Mouse (Mus musculus): ENCODE data around the gene Rap2a.

The Rap2a gene

DNA sequence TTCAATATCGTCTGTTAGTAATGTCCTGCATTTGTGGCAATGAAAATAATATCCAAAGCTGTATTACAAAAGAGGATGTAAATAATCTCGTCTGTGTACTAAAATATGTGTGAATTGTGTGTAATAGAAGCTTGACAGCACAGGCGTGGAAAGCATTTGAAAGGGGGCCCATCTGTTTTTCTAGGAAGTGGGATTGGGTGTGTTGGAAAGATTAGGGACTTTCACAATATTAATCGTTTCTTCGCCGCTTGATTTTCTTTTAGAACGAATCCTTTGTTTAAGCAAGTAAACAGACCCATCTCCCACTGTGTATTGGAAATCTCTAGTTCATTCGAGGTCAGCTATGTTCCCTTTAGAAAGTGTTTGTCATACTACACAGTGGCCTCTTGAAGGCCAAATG is 64.2 kb downstream of the Rap2a start:
- no peak for DNase-seq (ENCODE audit: low read depth, low spot score)

DNA sequence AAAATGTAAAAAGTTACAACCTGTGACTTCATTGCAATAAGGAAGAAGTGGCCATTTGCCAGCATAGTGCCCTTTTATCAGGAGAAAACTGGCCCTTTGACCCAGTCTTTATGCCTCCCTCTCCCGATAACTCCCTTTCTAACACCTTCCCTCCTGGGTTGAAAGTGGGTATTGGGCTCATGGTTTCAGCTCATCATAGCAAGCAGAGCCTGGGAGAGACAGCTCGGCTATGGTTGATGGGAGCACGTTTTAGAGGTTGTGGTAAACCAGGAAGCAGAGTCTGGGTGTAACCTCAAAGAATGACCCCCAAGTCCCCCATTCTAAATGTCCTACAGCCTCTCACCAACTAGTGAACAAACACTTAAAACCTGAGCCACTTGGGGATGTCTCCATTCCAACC is 64.7 kb downstream of the Rap2a start:
- DNase-seq (ENCODE audit: low read depth, low spot score), result no peak

DNA sequence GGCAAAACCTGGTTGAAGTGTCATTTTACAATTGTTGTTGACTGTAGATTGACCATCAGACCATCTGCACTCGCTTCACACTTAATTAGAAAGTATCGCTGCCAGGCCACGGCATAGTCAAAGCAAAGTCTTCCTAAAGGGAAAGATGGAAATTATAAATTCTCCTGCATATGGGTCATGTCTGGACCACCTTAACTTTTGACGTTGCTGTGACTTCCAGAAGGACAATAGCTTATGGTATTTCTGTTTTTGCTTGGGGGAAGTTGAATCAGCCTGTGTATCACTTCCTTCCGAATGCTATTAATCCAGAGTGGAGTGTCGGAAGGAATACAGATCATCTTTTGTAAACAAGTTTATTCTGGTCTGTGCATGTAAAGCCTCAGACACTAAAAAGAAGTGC is 65.6 kb downstream of the Rap2a start:
- no peak for DNase-seq (ENCODE audit: low read depth, low spot score)

DNA sequence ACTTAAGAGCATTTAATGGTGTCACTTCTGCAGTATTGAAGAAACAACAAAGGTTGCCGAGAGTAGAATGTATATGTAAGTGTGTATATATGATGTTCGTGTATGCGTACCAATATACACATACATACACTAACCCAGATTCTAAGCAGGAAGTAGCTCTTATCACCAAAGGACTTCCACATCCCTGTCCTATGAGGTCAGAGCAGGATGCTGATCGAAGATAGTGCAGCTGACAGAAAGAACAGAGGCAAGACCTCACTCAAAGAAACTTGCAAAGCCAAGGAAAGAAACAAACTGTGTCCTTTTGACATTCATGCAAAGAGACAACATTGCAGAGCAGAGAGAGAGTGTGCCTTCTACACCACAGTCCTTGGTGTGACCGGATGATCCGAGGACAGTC is 66.3 kb downstream of the Rap2a start:
- DNase-seq (ENCODE audit: low read depth, low spot score), result no peak

DNA sequence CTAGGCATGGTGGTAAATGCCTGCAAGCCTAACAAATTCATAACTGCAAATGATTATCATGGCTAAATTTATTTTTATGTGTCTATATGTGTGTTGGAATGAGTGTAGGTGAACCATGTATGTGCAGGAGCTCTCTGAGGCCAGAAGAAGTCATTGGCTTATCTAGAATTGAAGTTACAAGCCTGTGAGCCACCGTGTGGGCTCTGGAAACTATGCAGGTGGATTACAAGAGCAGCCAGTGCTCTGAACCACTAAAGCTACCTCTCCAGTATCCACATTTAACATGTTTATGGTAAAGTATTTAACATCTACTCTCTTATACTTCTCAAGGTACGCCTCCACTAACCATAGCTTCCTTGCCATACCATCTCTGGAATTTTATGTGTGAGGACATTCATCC is 66.7 kb downstream of the Rap2a start:
- DNase-seq (ENCODE audit: low read depth, low spot score), result no peak
